Mouse (Mus musculus) intestine, postnatal 0 days (tissue): ENCODE measurements at regions not wholly inside any gene's neighbourhood (a gene's known extent, or its start where the extent isn't known, plus 50 kb on each side); places are given as distances from the start of the nearest gene placed in this dataset.

ENCODE experiments used
- ATAC-seq: fragments of 200-750 bp; cut with Nextera tagmentation; 2 replicates; pipeline ENCODE4 v1.8.0; 2017; ENCODE audit warnings: mild to moderate bottlenecking, moderate TSS enrichment, moderate library complexity
- H3K27ac ChIP-seq: fragments of 300-500 bp; sonication (generic); 2 replicates; pipeline ENCODE4 v1.5.1; 2014; ENCODE audit warnings: mild to moderate bottlenecking, low read depth, low read length, moderate library complexity
- H3K27me3 ChIP-seq: fragments of 300-500 bp; sonication (generic); replicated peaks from 2 replicates; pipeline ENCODE4 v1.6.1; 2014; ENCODE audit warnings: low read length, mixed read lengths; ENCODE audit not compliant: control insufficient read depth, insufficient read depth
- H3K36me3 ChIP-seq: fragments of 300-500 bp; sonication (generic); 2 replicates; pipeline ENCODE4 v1.6.1; 2014; ENCODE audit warnings: mild to moderate bottlenecking, moderate library complexity; ENCODE audit not compliant: control insufficient read depth, insufficient read depth
- H3K4me1 ChIP-seq: fragments of 300-500 bp; sonication (generic); replicated peaks from 2 replicates; pipeline ENCODE4 v1.6.1; 2014; ENCODE audit warnings: antibody characterized with exemption, low read length, mixed read lengths; ENCODE audit not compliant: control insufficient read depth, insufficient read depth
- H3K4me2 ChIP-seq: fragments of 300-500 bp; sonication (generic); replicated peaks from 2 replicates; pipeline ENCODE4 v1.6.1; 2014; ENCODE audit warnings: low read depth, mild to moderate bottlenecking, moderate library complexity
- H3K4me3 ChIP-seq: fragments of 300-500 bp; sonication (generic); 2 replicates; pipeline ENCODE4 v1.5.1; 2014; ENCODE audit warnings: low read depth, low read length
- H3K9ac ChIP-seq: fragments of 300-500 bp; sonication (generic); 2 replicates; pipeline ENCODE4 v1.6.1; 2014; ENCODE audit warnings: mild to moderate bottlenecking, low read depth, low read length
- H3K9me3 ChIP-seq: fragments of 300-500 bp; sonication (generic); 2 replicates; pipeline ENCODE4 v1.6.1; 2016; ENCODE audit warnings: mixed run types; ENCODE audit not compliant: control insufficient read depth
- CTCF ChIP-seq: sonication (generic); IDR thresholded peaks from 2 replicates; pipeline ENCODE4 v1.5.1; 2016; ENCODE audit warnings: low read depth, mild to moderate bottlenecking, control low read depth, antibody characterized with exemption, moderate library complexity
- WGBS: fragments of 180-500 bp; shearing (Covaris S2); extraction: QIAGEN DNeasy Blood & Tissue Kit; methylation state at CpG from one replicate; pipeline ENCODE4 v1.1.7; 2014; 5-methylcytosine and 5-hydroxymethylcytosine counted together

DNA sequence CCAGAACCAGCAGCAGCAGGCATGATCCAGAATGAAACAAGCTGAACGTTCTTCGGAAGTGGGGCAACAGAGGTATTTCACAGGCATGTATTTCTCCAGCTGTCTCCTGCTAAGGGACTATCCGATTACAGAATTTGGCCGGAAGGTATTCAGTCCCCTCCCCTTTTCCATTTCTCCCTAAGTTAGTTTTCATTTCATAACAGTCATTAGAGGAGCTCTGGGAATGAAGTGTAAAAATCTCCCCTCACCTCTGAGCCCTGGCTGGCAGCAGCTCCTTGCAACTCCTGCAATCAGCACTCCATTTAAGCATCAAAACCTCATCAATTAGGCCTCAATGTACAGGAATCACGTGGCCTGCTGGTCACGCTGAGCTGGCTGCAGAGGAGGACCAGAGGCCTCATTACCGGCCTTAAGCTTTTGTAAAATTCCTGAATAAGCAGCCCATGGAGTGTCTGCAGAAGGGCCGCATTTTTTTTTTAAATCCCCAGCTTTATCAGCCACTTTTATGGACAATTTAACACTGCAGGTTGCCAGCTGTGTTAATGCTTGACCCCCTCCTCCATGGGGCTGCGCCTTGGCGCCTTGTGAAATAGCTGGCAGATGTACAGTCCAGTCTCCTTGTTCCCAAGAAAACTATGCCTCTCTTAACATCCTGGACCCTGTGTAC lies 456.1 kb upstream of the Kirrel3 start:
- H3K4me2 ChIP-seq = no peak overlapping the region
- WGBS = 65% methylated on average over 10 of the region's 10 CpGs
- no peak for TF ChIP-seq CTCF
- H3K27me3 ChIP-seq = no peaks in the 10 kb centered on the region
- no peak overlapping the region for H3K27ac ChIP-seq
- H3K9me3 ChIP-seq = no peaks in the 10 kb centered on the region
- H3K9ac ChIP-seq = no peak overlapping the region
- no peaks in the 10 kb centered on the region for H3K36me3 ChIP-seq
- ATAC-seq = no peak
- no peak overlapping the region for H3K4me3 ChIP-seq
- H3K4me1 ChIP-seq = no peaks in the 10 kb centered on the region

DNA sequence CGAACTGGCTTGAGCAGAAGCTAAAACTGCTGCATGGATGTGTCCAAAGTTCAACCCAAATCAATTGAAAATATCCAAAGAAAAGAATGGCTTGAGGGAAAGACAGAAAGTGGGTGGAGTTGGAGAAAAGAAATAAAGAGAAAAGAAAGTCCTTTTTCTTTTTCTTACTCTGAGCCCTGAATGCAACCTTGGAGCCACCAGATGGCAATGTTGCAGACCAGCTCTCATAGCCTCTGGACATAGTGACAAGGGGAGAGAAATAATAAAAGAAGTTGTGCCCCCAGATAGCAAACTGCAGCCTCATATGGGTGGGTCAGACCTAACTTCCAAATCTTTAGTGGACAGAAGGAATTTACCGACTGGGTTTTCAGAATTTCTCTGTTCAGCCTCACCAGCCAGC lies 431.3 kb upstream of the Kirrel3 start:
- no peak overlapping the region for H3K4me2 ChIP-seq
- H3K9me3 ChIP-seq = no peaks in the 10 kb centered on the region
- WGBS = 32% methylated on average over 2 of the region's 2 CpGs
- H3K4me1 ChIP-seq = no peaks in the 10 kb centered on the region
- no peak for ATAC-seq
- no peak overlapping the region for H3K9ac ChIP-seq
- TF ChIP-seq CTCF = peak; percentile 64
- no peaks in the 10 kb centered on the region for H3K36me3 ChIP-seq
- no peaks in the 10 kb centered on the region for H3K27me3 ChIP-seq
- H3K27ac ChIP-seq = no peak overlapping the region
- no peak overlapping the region for H3K4me3 ChIP-seq
